Mouse (Mus musculus): ENCODE results near the gene Poldip2. TPM values are rescaled to one million over a fixed set of nuclear protein-coding genes. Genes with fewer than 3 reads are reported as not detected.

Gene Poldip2
- polyA plus RNA-seq, 1 experiment from 2014 or later = 144 TPM

DNA sequence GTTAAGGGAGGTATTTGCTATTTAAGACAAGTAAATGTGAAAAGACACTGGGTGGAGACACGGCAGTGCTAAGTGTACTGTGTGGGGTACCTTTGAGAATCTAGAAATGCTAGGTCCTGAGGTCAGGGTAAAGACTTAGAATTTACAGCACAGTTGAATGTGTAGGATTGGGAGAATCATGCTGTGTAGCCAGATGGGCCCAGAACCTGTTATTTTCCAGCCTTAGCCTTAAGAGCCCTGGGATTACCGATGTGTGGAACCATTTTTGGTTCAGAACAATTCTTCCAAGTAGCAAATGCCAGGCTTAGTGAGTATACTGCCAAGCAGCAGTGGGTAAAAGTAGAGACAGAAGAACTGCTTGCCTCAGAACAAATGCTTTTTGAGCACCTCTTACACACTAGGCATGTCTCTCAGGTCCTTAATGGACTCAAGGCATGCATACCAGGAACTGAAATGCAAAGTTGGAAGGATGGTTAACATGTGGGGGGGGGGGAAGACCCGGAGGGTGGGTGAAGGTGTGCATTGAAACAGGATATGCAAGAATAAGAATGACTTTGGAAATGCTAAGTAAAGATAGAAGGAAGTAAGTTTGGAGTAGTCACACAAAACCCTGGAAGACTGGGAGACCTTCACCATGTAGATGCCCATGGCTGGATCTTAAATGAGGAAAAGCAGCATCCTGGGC is 1.3 kb downstream of the Poldip2 start:
- 84% methylated on average over 3 of the region's 3 CpGs for WGBS
- peak overlapping the region; percentile 88 for H3K4me3 ChIP-seq (ENCODE audit: low read depth, low read length)
- H3K9ac ChIP-seq (ENCODE audit: low read length) = peak overlapping the region; percentile 95
- no peak for ATAC-seq (replicated peaks; ENCODE audit: low FRiP score)
- peaks cover 4% of the 10 kb centered on the region; the same call in 1 of the 2 replicates for H3K4me1 ChIP-seq (replicated peaks; ENCODE audit: control insufficient read depth, insufficient read depth, low read length)
- no peak for DNase-seq (ENCODE audit: low spot score)
- H3K4me2 ChIP-seq (ENCODE audit: low read depth, low read length, severe bottlenecking) = peak overlapping the region; percentile 94; the same call in 1 of the 2 replicates
- no peaks in the 10 kb centered on the region for H3K9me3 ChIP-seq (ENCODE audit: control insufficient read depth, low read length)
- H3K27me3 ChIP-seq (ENCODE audit: control insufficient read depth, insufficient read depth, low read length) = no peaks in the 10 kb centered on the region
- H3K36me3 ChIP-seq (ENCODE audit: control insufficient read depth, insufficient read depth, low read length) = peaks cover 11% of the 10 kb centered on the region
- no peak overlapping the region for H3K27ac ChIP-seq (ENCODE audit: low read depth, low read length)

- ATAC-seq (replicated peaks; ENCODE audit: low FRiP score) = no peak
- WGBS = 68% methylated on average over 2 of the region's 2 CpGs
- H3K9me3 ChIP-seq (ENCODE audit: control insufficient read depth, low read length) = no peaks in the 10 kb centered on the region
- no peak overlapping the region for H3K27ac ChIP-seq (ENCODE audit: low read depth, low read length)
- H3K36me3 ChIP-seq (ENCODE audit: control insufficient read depth, insufficient read depth, low read length) = peaks cover 15% of the 10 kb centered on the region
- peaks cover 4% of the 10 kb centered on the region; the same call in 1 of the 2 replicates for H3K4me1 ChIP-seq (replicated peaks; ENCODE audit: control insufficient read depth, insufficient read depth, low read length)
- no peak overlapping the region for H3K4me2 ChIP-seq (ENCODE audit: low read depth, low read length, severe bottlenecking)
- no peaks in the 10 kb centered on the region for H3K27me3 ChIP-seq (ENCODE audit: control insufficient read depth, insufficient read depth, low read length)
- no peak for DNase-seq (ENCODE audit: low spot score)
- no peak overlapping the region for H3K4me3 ChIP-seq (ENCODE audit: low read depth, low read length)
- H3K9ac ChIP-seq (ENCODE audit: low read length) = no peak overlapping the region
Observed at GRCm38 (mm10) chr11:78515549-78516325, 3.7 kb downstream of the Poldip2 start.

DNA sequence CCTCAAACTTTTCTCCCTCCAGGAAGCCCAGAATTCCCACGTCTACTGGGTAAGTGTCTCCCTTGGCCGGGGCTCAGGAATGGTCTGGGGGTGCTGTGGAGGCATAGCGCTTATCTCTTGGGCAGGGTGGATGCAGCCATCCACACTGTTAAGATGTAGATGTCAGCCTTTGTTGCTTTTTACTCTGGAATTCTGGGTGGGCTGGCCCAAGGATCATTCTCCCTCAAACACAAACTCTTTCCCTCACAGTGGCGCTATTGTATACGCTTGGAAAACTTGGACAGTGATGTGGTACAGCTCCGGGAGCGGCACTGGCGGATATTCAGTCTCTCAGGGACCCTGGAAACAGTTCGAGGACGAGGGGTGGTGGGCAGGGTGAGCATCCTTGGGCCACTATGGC is 6.9 kb downstream of the Poldip2 start:
- H3K4me3 ChIP-seq (ENCODE audit: low read depth, low read length) = no peak overlapping the region
- no peak overlapping the region for H3K27ac ChIP-seq (ENCODE audit: low read depth, low read length)
- DNase-seq (ENCODE audit: low spot score) (no peak), ATAC-seq (replicated peaks; ENCODE audit: low FRiP score) (no peak)
- H3K27me3 ChIP-seq (ENCODE audit: control insufficient read depth, insufficient read depth, low read length) = no peaks in the 10 kb centered on the region
- no peak overlapping the region for H3K4me2 ChIP-seq (ENCODE audit: low read depth, low read length, severe bottlenecking)
- H3K4me1 ChIP-seq (replicated peaks; ENCODE audit: control insufficient read depth, insufficient read depth, low read length) = no peaks in the 10 kb centered on the region
- H3K36me3 ChIP-seq (ENCODE audit: control insufficient read depth, insufficient read depth, low read length) = peaks cover 28% of the 10 kb centered on the region
- 96% methylated on average over 10 of the region's 10 CpGs for WGBS
- H3K9ac ChIP-seq (ENCODE audit: low read length) = no peak overlapping the region
- no peaks in the 10 kb centered on the region for H3K9me3 ChIP-seq (ENCODE audit: control insufficient read depth, low read length)

DNA sequence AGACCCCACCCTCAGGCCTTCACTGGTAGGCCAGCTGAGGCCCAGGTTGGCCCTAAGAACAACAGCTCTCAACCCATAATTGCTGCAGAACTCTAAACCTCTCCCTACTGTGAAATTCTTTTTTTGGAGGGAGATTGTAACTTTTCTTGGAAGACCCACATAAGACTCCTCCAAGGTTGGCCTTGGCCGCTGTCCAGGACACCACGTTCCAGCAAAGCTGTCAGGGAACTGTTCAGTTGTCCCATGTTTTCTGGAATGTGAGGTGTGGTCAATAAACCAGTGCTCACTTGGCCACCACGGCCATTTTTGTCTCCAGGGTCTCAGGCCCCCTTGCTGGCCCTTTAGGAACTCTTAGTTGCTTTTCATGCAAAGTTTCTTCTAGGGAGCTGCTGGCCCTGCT is 9.9 kb downstream of the Poldip2 start:
- no peaks in the 10 kb centered on the region for H3K9me3 ChIP-seq (ENCODE audit: control insufficient read depth, low read length)
- H3K27ac ChIP-seq (ENCODE audit: low read depth, low read length) = no peak overlapping the region
- no peaks in the 10 kb centered on the region for H3K4me1 ChIP-seq (replicated peaks; ENCODE audit: control insufficient read depth, insufficient read depth, low read length)
- peaks cover 35% of the 10 kb centered on the region for H3K36me3 ChIP-seq (ENCODE audit: control insufficient read depth, insufficient read depth, low read length)
- no peak overlapping the region for H3K9ac ChIP-seq (ENCODE audit: low read length)
- no peaks in the 10 kb centered on the region for H3K27me3 ChIP-seq (ENCODE audit: control insufficient read depth, insufficient read depth, low read length)
- no peak for DNase-seq (ENCODE audit: low spot score)
- no peak overlapping the region for H3K4me3 ChIP-seq (ENCODE audit: low read depth, low read length)
- WGBS = 77% methylated on average over 3 of the region's 3 CpGs
- ATAC-seq (replicated peaks; ENCODE audit: low FRiP score) = no peak
- no peak overlapping the region for H3K4me2 ChIP-seq (ENCODE audit: low read depth, low read length, severe bottlenecking)

GRCm38 (mm10) chr11:78522481-78522997 is 10.5 kb downstream of the Poldip2 start:
- H3K4me2 ChIP-seq (ENCODE audit: low read depth, low read length, severe bottlenecking) = no peak overlapping the region
- H3K4me1 ChIP-seq (replicated peaks; ENCODE audit: control insufficient read depth, insufficient read depth, low read length) = no peaks in the 10 kb centered on the region
- H3K4me3 ChIP-seq (ENCODE audit: low read depth, low read length) = no peak overlapping the region
- DNase-seq (ENCODE audit: low spot score) (no peak), ATAC-seq (replicated peaks; ENCODE audit: low FRiP score) (no peak)
- no peaks in the 10 kb centered on the region for H3K27me3 ChIP-seq (ENCODE audit: control insufficient read depth, insufficient read depth, low read length)
- peaks cover 39% of the 10 kb centered on the region for H3K36me3 ChIP-seq (ENCODE audit: control insufficient read depth, insufficient read depth, low read length)
- H3K27ac ChIP-seq (ENCODE audit: low read depth, low read length) = no peak overlapping the region
- H3K9me3 ChIP-seq (ENCODE audit: control insufficient read depth, low read length) = no peaks in the 10 kb centered on the region
- 100% methylated on average over 1 of the region's 1 CpGs for WGBS
- no peak overlapping the region for H3K9ac ChIP-seq (ENCODE audit: low read length)

GRCm38 (mm10) chr11:78523241-78523955 is 11.4 kb downstream of the Poldip2 start:
- ATAC-seq (replicated peaks; ENCODE audit: low FRiP score) (no peak), DNase-seq (ENCODE audit: low spot score) (no peak)
- no peak overlapping the region for H3K27ac ChIP-seq (ENCODE audit: low read depth, low read length)
- no peak overlapping the region for H3K9ac ChIP-seq (ENCODE audit: low read length)
- WGBS = 85% methylated on average over 9 of the region's 9 CpGs
- H3K4me2 ChIP-seq (ENCODE audit: low read depth, low read length, severe bottlenecking) = no peak overlapping the region
- H3K27me3 ChIP-seq (ENCODE audit: control insufficient read depth, insufficient read depth, low read length) = no peaks in the 10 kb centered on the region
- no peaks in the 10 kb centered on the region for H3K4me1 ChIP-seq (replicated peaks; ENCODE audit: control insufficient read depth, insufficient read depth, low read length)
- H3K4me3 ChIP-seq (ENCODE audit: low read depth, low read length) = no peak overlapping the region
- peaks cover 41% of the 10 kb centered on the region for H3K36me3 ChIP-seq (ENCODE audit: control insufficient read depth, insufficient read depth, low read length)
- H3K9me3 ChIP-seq (ENCODE audit: control insufficient read depth, low read length) = no peaks in the 10 kb centered on the region

- H3K4me3 ChIP-seq (ENCODE audit: low read depth, low read length) = no peak overlapping the region
- peaks cover 36% of the 10 kb centered on the region for H3K36me3 ChIP-seq (ENCODE audit: control insufficient read depth, insufficient read depth, low read length)
- no peak for DNase-seq (ENCODE audit: low spot score)
- no peak overlapping the region for H3K4me2 ChIP-seq (ENCODE audit: low read depth, low read length, severe bottlenecking)
- H3K9ac ChIP-seq (ENCODE audit: low read length) = no peak overlapping the region
- no peaks in the 10 kb centered on the region for H3K27me3 ChIP-seq (ENCODE audit: control insufficient read depth, insufficient read depth, low read length)
- 89% methylated on average over 2 of the region's 2 CpGs for WGBS
- H3K27ac ChIP-seq (ENCODE audit: low read depth, low read length) = no peak overlapping the region
- no peak for ATAC-seq (replicated peaks; ENCODE audit: low FRiP score)
- H3K9me3 ChIP-seq (ENCODE audit: control insufficient read depth, low read length) = no peaks in the 10 kb centered on the region
- no peaks in the 10 kb centered on the region for H3K4me1 ChIP-seq (replicated peaks; ENCODE audit: control insufficient read depth, insufficient read depth, low read length)
Observed at GRCm38 (mm10) chr11:78524838-78525237, 12.8 kb downstream of the Poldip2 start.

GRCm38 (mm10) chr11:78528714-78529113 is 16.7 kb downstream of the Poldip2 start:
- no peaks in the 10 kb centered on the region for H3K9me3 ChIP-seq (ENCODE audit: control insufficient read depth, low read length)
- H3K9ac ChIP-seq (ENCODE audit: low read length) = no peak overlapping the region
- H3K4me2 ChIP-seq (ENCODE audit: low read depth, low read length, severe bottlenecking) = no peak overlapping the region
- H3K27me3 ChIP-seq (ENCODE audit: control insufficient read depth, insufficient read depth, low read length) = no peaks in the 10 kb centered on the region
- ATAC-seq (replicated peaks; ENCODE audit: low FRiP score) (no peak), DNase-seq (ENCODE audit: low spot score) (no peak)
- no peaks in the 10 kb centered on the region for H3K4me1 ChIP-seq (replicated peaks; ENCODE audit: control insufficient read depth, insufficient read depth, low read length)
- H3K4me3 ChIP-seq (ENCODE audit: low read depth, low read length) = no peak overlapping the region
- no peak overlapping the region for H3K27ac ChIP-seq (ENCODE audit: low read depth, low read length)
- WGBS = 83% methylated on average over 9 of the region's 9 CpGs
- H3K36me3 ChIP-seq (ENCODE audit: control insufficient read depth, insufficient read depth, low read length) = peaks cover 23% of the 10 kb centered on the region

Measured in forebrain, embryonic 11.5 days (tissue).